Mouse (Mus musculus): Measurements from ENCODE around the gene Ccdc62.

The Ccdc62 gene

GRCm38 (mm10) chr5:123980521-123981249 lies 50.2 kb downstream of the Ccdc62 start:
- no peak for DNase-seq (ENCODE audit: low read depth)

- DNase-seq (ENCODE audit: low read depth), result no peak
These were observed 50.7 kb downstream of the Ccdc62 start for GRCm38 (mm10) chr5:123981250-123981554.

- no peak for DNase-seq (ENCODE audit: low read depth)
These were observed 52.4 kb downstream of the Ccdc62 start for GRCm38 (mm10) chr5:123982838-123983237.

- no peak for DNase-seq (ENCODE audit: low read depth)
These were observed 55.0 kb downstream of the Ccdc62 start for GRCm38 (mm10) chr5:123985434-123985833.

- DNase-seq (ENCODE audit: low read depth), result no peak
These were observed 56.4 kb downstream of the Ccdc62 start for GRCm38 (mm10) chr5:123986925-123987324.

GRCm38 (mm10) chr5:123987511-123987910 lies 57.0 kb downstream of the Ccdc62 start:
- no peak for DNase-seq (ENCODE audit: low read depth)

GRCm38 (mm10) chr5:123989941-123990885 lies 59.7 kb downstream of the Ccdc62 start:
- no peak for DNase-seq (ENCODE audit: low read depth)

- no peak for DNase-seq (ENCODE audit: low read depth)
These were observed 60.8 kb downstream of the Ccdc62 start for GRCm38 (mm10) chr5:123991321-123991720.

GRCm38 (mm10) chr5:123992193-123992637 lies 61.7 kb downstream of the Ccdc62 start:
- no peak for DNase-seq (ENCODE audit: low read depth)

- peak; percentile 67 for DNase-seq (ENCODE audit: low read depth)
These were observed 62.3 kb downstream of the Ccdc62 start for GRCm38 (mm10) chr5:123992794-123993193.

- no peak for DNase-seq (ENCODE audit: low read depth)
These were observed 63.0 kb downstream of the Ccdc62 start for GRCm38 (mm10) chr5:123993263-123994036.

- no peak for DNase-seq (ENCODE audit: low read depth)
These were observed 64.0 kb downstream of the Ccdc62 start for GRCm38 (mm10) chr5:123994468-123994867.

GRCm38 (mm10) chr5:123995388-123995787 lies 64.9 kb downstream of the Ccdc62 start:
- no peak for DNase-seq (ENCODE audit: low read depth)

- no peak for DNase-seq (ENCODE audit: low read depth)
These were observed 65.7 kb downstream of the Ccdc62 start for GRCm38 (mm10) chr5:123996194-123996593.

GRCm38 (mm10) chr5:123996695-123997094 lies 66.2 kb downstream of the Ccdc62 start:
- no peak for DNase-seq (ENCODE audit: low read depth)

- DNase-seq (ENCODE audit: low read depth), result no peak
These were observed 66.8 kb downstream of the Ccdc62 start for GRCm38 (mm10) chr5:123997211-123997751.

GRCm38 (mm10) chr5:123997811-123998210 lies 67.3 kb downstream of the Ccdc62 start:
- no peak for DNase-seq (ENCODE audit: low read depth)

GRCm38 (mm10) chr5:123998370-123998769 lies 67.9 kb downstream of the Ccdc62 start:
- no peak for DNase-seq (ENCODE audit: low read depth)

GRCm38 (mm10) chr5:124000824-124001223 lies 70.3 kb downstream of the Ccdc62 start:
- peak; percentile 88 for DNase-seq (ENCODE audit: low read depth)

GRCm38 (mm10) chr5:124001274-124001673 lies 70.8 kb downstream of the Ccdc62 start:
- no peak for DNase-seq (ENCODE audit: low read depth)

- no peak for DNase-seq (ENCODE audit: low read depth)
These were observed 72.4 kb downstream of the Ccdc62 start for GRCm38 (mm10) chr5:124002876-124003275.

- no peak for DNase-seq (ENCODE audit: low read depth)
These were observed 72.9 kb downstream of the Ccdc62 start for GRCm38 (mm10) chr5:124003375-124003774.

Measured in c-Kit-positive CD71-negative TER-119-negative erythroid progenitor cells, embryonic 14.5 days (primary cell).